Mouse (Mus musculus) testis, adult 2 months (tissue): ENCODE results near the gene Pgm5. TPM values are rescaled to one million over a fixed set of nuclear protein-coding genes. Genes with fewer than 3 reads are reported as not detected.
A peak's percentile ranks its signal among the peaks of the same experiment; 100 is the strongest.
"Not testable (repeated sequence)": the region's sequence is repeated elsewhere in the genome, so short reads cannot be mapped to it uniquely, and the experiment has no call there.

Source experiments
- H3K27ac ChIP-seq: fragments of 200-500 bp; 2 replicates; pipeline ENCODE4 v1.5.1; 2012; ENCODE audit warnings: low read depth, low read length; ENCODE audit not compliant: control insufficient read depth, insufficient read depth
- H3K27me3 ChIP-seq: fragments of 200-500 bp; 2 replicates; pipeline ENCODE4 v1.6.1; 2012; ENCODE audit warnings: mild to moderate bottlenecking, low read length, moderate library complexity; ENCODE audit not compliant: control insufficient read depth, insufficient read depth
- H3K36me3 ChIP-seq: fragments of 200-500 bp; 2 replicates; pipeline ENCODE4 v1.6.1; 2012; ENCODE audit warnings: mild to moderate bottlenecking, low read length; ENCODE audit not compliant: control insufficient read depth, insufficient read depth
- H3K4me1 ChIP-seq: fragments of 200-500 bp; 2 replicates; pipeline ENCODE4 v1.6.1; 2012; ENCODE audit warnings: low read length; ENCODE audit not compliant: control insufficient read depth, insufficient read depth
- H3K4me3 ChIP-seq: fragments of 200-500 bp; 2 replicates; pipeline ENCODE4 v1.5.1; 2012; ENCODE audit warnings: low read depth, mild to moderate bottlenecking, low read length, moderate library complexity, mixed read lengths; ENCODE audit not compliant: control insufficient read depth
- CTCF ChIP-seq: fragments of 200-500 bp; IDR thresholded peaks from 2 replicates; pipeline ENCODE4 v1.5.1; 2012; ENCODE audit warnings: low read depth, mild to moderate bottlenecking, inconsistent platforms, low read length, moderate library complexity; ENCODE audit not compliant: control insufficient read depth, insufficient read depth, insufficient replicate concordance
- POLR2A ChIP-seq: fragments of 200-500 bp; IDR thresholded peaks from 2 replicates; pipeline ENCODE4 v1.6.1; 2012; ENCODE audit warnings: low read depth, mild to moderate bottlenecking, inconsistent platforms, low read length, moderate library complexity; ENCODE audit not compliant: control insufficient read depth
- polyA plus RNA-seq: library from polyadenylated mRNA; depleted of rRNA; stranded (reverse); fragments of >200 nt; gene quantifications from 2 replicates; pipeline ENCODE4 v1.2.3, GENCODE M21; 2012

Gene Pgm5
- polyA plus RNA-seq, 1 experiment: 0.38 TPM

DNA sequence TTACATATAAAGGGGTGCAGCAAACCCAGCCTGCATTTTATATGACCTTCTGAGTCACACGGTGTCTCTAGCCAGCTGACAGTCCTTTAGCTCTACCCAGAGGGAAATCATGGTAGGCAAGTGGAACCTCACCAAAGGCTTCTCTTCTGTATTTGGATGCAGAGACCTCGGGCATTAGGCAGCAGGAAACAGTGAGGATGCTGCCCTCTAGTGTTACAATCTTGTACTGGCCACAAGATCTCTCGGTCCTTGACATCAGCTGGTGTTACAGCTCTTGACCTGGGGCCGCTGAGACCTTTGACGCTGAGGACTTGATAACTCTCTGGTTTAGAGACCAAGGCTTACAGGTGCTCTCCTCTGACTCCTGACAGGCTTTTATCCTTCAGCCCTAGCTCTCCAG lies 23.8 kb upstream of the Pgm5 start:
- Histone ChIP-seq H3K4me1 (peaks cover 3% of the 10 kb centered on the region; the same call in 1 of the 2 replicates), H3K4me3 (no peak overlapping the region), H3K36me3 (no peaks in the 10 kb centered on the region), H3K27me3 (no peaks in the 10 kb centered on the region), H3K27ac (no peak overlapping the region)
- TF ChIP-seq CTCF (peak; percentile 61; the same call in 1 of the 2 replicates), POLR2A (no peak)

DNA sequence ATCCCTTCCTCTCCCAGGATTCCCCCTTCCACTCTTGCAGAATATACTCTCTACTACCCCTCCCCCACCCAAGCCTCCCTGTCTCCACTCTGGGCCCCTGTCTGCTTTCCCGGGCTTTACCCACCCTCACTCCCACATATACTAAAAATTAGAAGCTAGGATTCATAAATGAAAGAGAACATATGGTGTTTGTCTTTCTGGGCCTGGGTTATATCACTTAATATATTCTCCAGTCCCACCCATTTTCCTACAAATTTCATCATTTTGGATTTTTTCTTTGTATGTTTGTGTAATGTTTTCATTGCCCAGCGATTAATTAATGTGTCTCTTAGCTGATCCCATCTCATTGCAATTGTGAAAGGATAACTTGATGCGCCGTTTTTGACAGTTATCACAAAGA lies 19.6 kb upstream of the Pgm5 start:
- Histone ChIP-seq H3K4me1 (no peaks in the 10 kb centered on the region), H3K36me3 (no peaks in the 10 kb centered on the region), H3K27ac (no peak overlapping the region), H3K4me3 (no peak overlapping the region), H3K27me3 (no peaks in the 10 kb centered on the region)
- TF ChIP-seq POLR2A (no peak), CTCF (no peak)

DNA sequence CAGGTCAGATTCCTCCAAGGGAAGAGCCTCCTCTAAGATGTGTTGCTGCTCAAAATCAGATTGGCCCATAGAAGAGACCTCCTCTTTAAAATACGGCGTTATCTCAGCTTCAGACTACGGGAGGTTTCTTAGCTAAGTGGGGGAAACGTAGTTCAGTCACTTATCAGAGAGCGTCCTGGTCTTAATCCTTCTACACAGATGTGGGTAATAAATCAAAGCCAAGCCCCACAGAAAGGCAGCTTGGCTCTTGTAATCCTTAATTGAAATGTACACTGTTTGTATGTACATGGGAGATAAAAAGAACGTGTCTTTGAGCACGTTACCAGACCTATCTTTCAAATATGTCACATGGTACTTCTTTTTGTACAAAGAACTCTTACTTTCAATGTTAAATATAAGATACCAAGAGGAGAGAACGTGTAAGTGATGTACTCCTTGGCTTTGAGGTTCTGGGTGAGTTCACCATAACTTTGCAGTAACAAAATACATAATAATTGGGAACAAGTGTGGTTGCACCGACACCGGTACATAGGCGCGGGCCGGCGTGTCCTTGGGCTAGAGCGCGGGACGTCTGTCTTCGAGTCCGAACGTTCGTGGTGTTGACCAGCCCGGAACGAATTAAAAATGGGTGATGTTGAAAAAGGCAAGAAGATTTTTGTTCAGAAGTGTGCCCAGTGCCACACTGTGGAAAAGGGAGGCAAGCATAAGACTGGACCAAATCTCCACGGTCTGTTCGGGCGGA lies 13.6 kb upstream of the Pgm5 start, which contains the start of gene Gm10053:
Gene Gm10053 (plus strand): TSS at position 558 of the 742 bp plus-strand sequence.
- H3K4me1 ChIP-seq, H3K36me3 ChIP-seq, H3K4me3 ChIP-seq, H3K27ac ChIP-seq, H3K27me3 ChIP-seq: not testable (repeated sequence)

DNA sequence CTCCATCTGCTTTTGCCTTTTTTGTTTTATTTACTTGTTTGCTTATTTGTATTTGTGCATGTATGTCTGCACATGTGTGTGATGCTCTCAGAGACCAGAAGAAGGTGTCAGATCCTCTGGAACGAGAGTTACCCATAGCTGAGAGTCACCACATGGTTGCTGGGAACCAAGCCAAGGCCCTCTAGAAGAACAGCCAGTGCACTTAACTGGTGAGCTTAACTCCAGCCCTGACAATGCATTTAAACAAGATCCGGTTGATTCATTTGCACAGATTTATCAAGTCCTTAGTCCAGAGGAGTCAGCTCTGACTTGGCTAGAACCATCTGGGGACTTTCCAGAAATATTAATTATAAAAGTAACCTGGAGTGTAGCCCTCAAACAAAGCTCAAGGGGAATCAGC lies 12.2 kb upstream of the Pgm5 start:
- H3K36me3 ChIP-seq: no peaks in the 10 kb centered on the region
- no peak overlapping the region for H3K4me3 ChIP-seq
- no peak overlapping the region for H3K27ac ChIP-seq
- H3K4me1 ChIP-seq: peaks cover 3% of the 10 kb centered on the region; the same call in 1 of the 2 replicates
- TF ChIP-seq POLR2A (no peak), CTCF (no peak)
- no peaks in the 10 kb centered on the region for H3K27me3 ChIP-seq

DNA sequence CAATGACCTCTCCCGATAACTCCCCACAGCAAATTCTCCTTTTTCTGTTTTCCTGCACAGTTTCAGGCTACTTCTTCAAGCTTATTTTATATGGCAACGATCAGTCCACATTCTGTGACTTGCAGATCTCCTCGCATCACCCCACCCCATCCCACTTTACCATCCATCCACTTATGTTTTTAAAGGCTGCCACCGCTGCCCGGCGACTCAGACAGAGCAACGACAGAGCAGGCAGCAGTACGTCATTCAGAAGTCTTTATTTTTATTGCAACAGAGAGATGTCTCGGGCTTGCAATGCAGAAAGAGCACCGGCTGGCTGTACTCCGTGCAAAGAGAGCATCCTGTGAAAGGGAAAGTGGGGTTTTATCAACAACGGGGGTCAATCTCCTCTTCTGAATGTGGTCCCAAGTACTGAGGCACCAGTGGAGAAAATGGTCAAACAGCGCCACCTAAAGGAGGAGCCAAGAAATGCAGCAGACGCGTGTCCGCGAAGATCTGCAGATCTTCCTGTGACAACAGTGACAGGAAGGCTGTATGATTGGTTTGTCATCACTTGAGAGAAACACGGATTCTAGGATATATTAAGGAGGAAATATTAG lies 9.5 kb upstream of the Pgm5 start:
- Histone ChIP-seq H3K4me3 (peak overlapping the region; percentile 49), H3K27ac (no peak overlapping the region), H3K36me3 (no peaks in the 10 kb centered on the region)

DNA sequence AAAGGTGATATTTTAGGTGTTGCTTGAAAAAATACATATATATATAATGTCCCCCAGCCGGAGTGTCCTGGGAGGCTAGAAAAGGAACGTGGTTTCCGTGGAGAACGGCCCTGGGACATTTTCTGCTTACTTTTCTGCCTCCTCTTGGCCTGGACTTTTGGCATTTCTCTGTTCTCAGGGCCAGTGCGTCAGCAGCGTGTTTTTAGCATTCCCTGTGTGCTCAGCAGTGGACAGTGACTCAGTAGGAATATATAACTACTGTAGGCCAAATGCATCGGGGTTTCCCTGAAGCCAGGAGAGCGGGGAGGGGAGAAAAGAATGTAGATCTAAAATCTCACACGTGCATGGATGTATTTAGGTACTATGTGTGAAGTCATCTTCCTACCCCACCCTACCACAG lies 3.8 kb upstream of the Pgm5 start:
- Histone ChIP-seq H3K4me3 (no peak overlapping the region), H3K27me3 (no peaks in the 10 kb centered on the region), H3K27ac (no peak overlapping the region), H3K36me3 (no peaks in the 10 kb centered on the region), H3K4me1 (peaks cover 3% of the 10 kb centered on the region; the same call in 1 of the 2 replicates)
- TF ChIP-seq POLR2A: no peak
- no peak for TF ChIP-seq CTCF

More for the DNA sequence above, 9.5 kb upstream of the Pgm5 start:
- Histone ChIP-seq H3K4me1 (peaks cover 3% of the 10 kb centered on the region; the same call in 1 of the 2 replicates), H3K27me3 (no peaks in the 10 kb centered on the region)
- TF ChIP-seq POLR2A (no peak), CTCF (peak; percentile 98)

DNA sequence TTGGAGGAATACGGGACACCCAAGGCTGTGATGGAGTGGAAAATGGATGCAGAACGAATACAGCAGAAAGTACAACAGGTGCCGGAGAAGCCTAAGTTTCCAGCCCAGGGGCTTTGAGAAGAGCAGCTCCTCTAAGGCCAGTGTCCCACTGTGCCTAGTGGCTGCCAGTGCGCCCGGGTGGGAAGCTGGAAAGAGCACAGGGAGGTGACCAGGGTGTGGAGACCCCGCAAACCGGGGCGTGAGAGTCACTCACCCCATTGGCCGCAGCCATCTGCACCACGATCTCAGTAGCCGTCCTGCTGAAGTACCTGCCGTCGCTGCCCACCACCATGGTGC lies 411 bp downstream of the Pgm5 start:
- no peaks in the 10 kb centered on the region for H3K27me3 ChIP-seq
- H3K4me3 ChIP-seq: peak overlapping the region; percentile 38
- H3K36me3 ChIP-seq: no peaks in the 10 kb centered on the region
- H3K27ac ChIP-seq: no peak overlapping the region
- no peak for TF ChIP-seq CTCF
- TF ChIP-seq POLR2A: no peak
- peaks cover 3% of the 10 kb centered on the region; the same call in 1 of the 2 replicates for H3K4me1 ChIP-seq
